In genomic region chr19:3906795-3907786, GRCm38 (mm10) we compare ENCODE assay signal across 8 mouse cellular contexts. TPM values are rescaled to one million over a fixed set of nuclear protein-coding genes. Genes with fewer than 3 reads are reported as not detected.
DNase-seq lines count a peak whose midpoint lies in the region; ATAC-seq lines count a peak whose summit lies in the region.

Gene Tcirg1, minus strand, starts transcription at chr19:3907133.

- H3K27me3 ChIP-seq in embryonic facial prominence, embryonic 15.5 days = no peaks in the 10 kb centered on the region
- no peaks in the 10 kb centered on the region for H3K27me3 ChIP-seq in heart, embryonic 11.5 days (ENCODE audit: control insufficient read depth, insufficient read depth, low read length)
- H3K27me3 ChIP-seq in kidney, embryonic 15.5 days = no peaks in the 10 kb centered on the region
- no peaks in the 10 kb centered on the region for H3K27me3 ChIP-seq in liver, embryonic 12.5 days (replicated peaks)
- no peaks in the 10 kb centered on the region for H3K27me3 ChIP-seq in stomach, embryonic 15.5 days (replicated peaks)

- H3K4me1 ChIP-seq in embryonic facial prominence, embryonic 15.5 days = peaks cover 55% of the 10 kb centered on the region
- H3K4me1 ChIP-seq in heart, embryonic 11.5 days (ENCODE audit: control insufficient read depth, insufficient read depth, low read length) = peaks cover 30% of the 10 kb centered on the region
- peaks cover 69% of the 10 kb centered on the region for H3K4me1 ChIP-seq in kidney, embryonic 15.5 days
- peaks cover 70% of the 10 kb centered on the region for H3K4me1 ChIP-seq in liver, embryonic 12.5 days
- H3K4me1 ChIP-seq in stomach, embryonic 15.5 days = peaks cover 40% of the 10 kb centered on the region

- 3% methylated on average over 36 of the region's 36 CpGs for WGBS in embryonic facial prominence, embryonic 15.5 days
- WGBS in heart, embryonic 11.5 days (ENCODE audit: insufficient replicate concordance) = 4% methylated on average over 36 of the region's 36 CpGs
- WGBS in kidney, embryonic 15.5 days = 4% methylated on average over 36 of the region's 36 CpGs
- 3% methylated on average over 36 of the region's 36 CpGs for WGBS in liver, embryonic 12.5 days (ENCODE audit: insufficient replicate concordance)
- 3% methylated on average over 36 of the region's 36 CpGs for WGBS in stomach, embryonic 15.5 days

- H3K9me3 ChIP-seq in embryonic facial prominence, embryonic 15.5 days (replicated peaks) = no peaks in the 10 kb centered on the region
- no peaks in the 10 kb centered on the region for H3K9me3 ChIP-seq in heart, embryonic 11.5 days (replicated peaks; ENCODE audit: control insufficient read depth, low read length)
- H3K9me3 ChIP-seq in kidney, embryonic 15.5 days (replicated peaks) = no peaks in the 10 kb centered on the region
- no peaks in the 10 kb centered on the region for H3K9me3 ChIP-seq in liver, embryonic 12.5 days (replicated peaks)
- no peaks in the 10 kb centered on the region for H3K9me3 ChIP-seq in stomach, embryonic 15.5 days

- H3K9ac ChIP-seq in embryonic facial prominence, embryonic 15.5 days = peak within 1 kb of the TSS; percentile 58
- H3K9ac ChIP-seq in heart, embryonic 11.5 days (ENCODE audit: low read depth, low read length) = peak within 1 kb of the TSS; percentile 72
- H3K9ac ChIP-seq in kidney, embryonic 15.5 days = peak within 1 kb of the TSS; percentile 69
- H3K9ac ChIP-seq in liver, embryonic 12.5 days = peak within 1 kb of the TSS; percentile 78
- peak within 1 kb of the TSS; percentile 68 for H3K9ac ChIP-seq in stomach, embryonic 15.5 days

- H3K4me3 ChIP-seq in embryonic facial prominence, embryonic 15.5 days (replicated peaks) = peak within 1 kb of the TSS; percentile 73
- H3K4me3 ChIP-seq in heart, embryonic 11.5 days (ENCODE audit: low read depth, low read length) = peak within 1 kb of the TSS; percentile 60
- H3K4me3 ChIP-seq in kidney, embryonic 15.5 days (replicated peaks) = peak within 1 kb of the TSS; percentile 67
- H3K4me3 ChIP-seq in liver, embryonic 12.5 days = peak within 1 kb of the TSS; percentile 69
- H3K4me3 ChIP-seq in stomach, embryonic 15.5 days (replicated peaks) = peak within 1 kb of the TSS; percentile 78

- peak; percentile 83 for DNase-seq in 416B (ENCODE audit: low read depth)
- peak; percentile 93 for DNase-seq in adrenal gland, adult 2 months
- DNase-seq in naive thymus-derived CD4-positive, alpha-beta T cell, adult 2 months (ENCODE audit: low read depth) = peak; percentile 79

- peak within 1 kb of the TSS; percentile 72 for H3K27ac ChIP-seq in embryonic facial prominence, embryonic 15.5 days (replicated peaks)
- peak within 1 kb of the TSS; percentile 80 for H3K27ac ChIP-seq in heart, embryonic 11.5 days (ENCODE audit: low read depth, low read length)
- H3K27ac ChIP-seq in kidney, embryonic 15.5 days = peak within 1 kb of the TSS; percentile 90
- H3K27ac ChIP-seq in liver, embryonic 12.5 days = peak within 1 kb of the TSS; percentile 79
- peak within 1 kb of the TSS; percentile 84 for H3K27ac ChIP-seq in stomach, embryonic 15.5 days

- peaks cover 48% of the 10 kb centered on the region for H3K36me3 ChIP-seq in embryonic facial prominence, embryonic 15.5 days
- H3K36me3 ChIP-seq in heart, embryonic 11.5 days (ENCODE audit: control insufficient read depth, insufficient read depth, low read length) = 0 out of 2 replicates have a peak, but pooled peaks cover 5% of the 10 kb centered on the region
- peaks cover 56% of the 10 kb centered on the region for H3K36me3 ChIP-seq in kidney, embryonic 15.5 days
- H3K36me3 ChIP-seq in liver, embryonic 12.5 days = peaks cover 57% of the 10 kb centered on the region
- peaks cover 28% of the 10 kb centered on the region for H3K36me3 ChIP-seq in stomach, embryonic 15.5 days

- H3K4me2 ChIP-seq in embryonic facial prominence, embryonic 15.5 days (replicated peaks) = peak within 1 kb of the TSS; percentile 75
- H3K4me2 ChIP-seq in heart, embryonic 11.5 days = peak within 1 kb of the TSS; percentile 90
- H3K4me2 ChIP-seq in kidney, embryonic 15.5 days = peak within 1 kb of the TSS; percentile 87
- H3K4me2 ChIP-seq in liver, embryonic 12.5 days = peak within 1 kb of the TSS; percentile 95
- H3K4me2 ChIP-seq in stomach, embryonic 15.5 days = peak within 1 kb of the TSS; percentile 90

- peak; percentile 89 for ATAC-seq in embryonic facial prominence, embryonic 15.5 days (ENCODE audit: insufficient number of reproducible peaks, low FRiP score, low TSS enrichment, low read depth)
- ATAC-seq in heart, embryonic 11.5 days (replicated peaks; ENCODE audit: insufficient number of reproducible peaks, low FRiP score, low TSS enrichment) = peak; percentile 81
- ATAC-seq in kidney, embryonic 15.5 days (replicated peaks; ENCODE audit: low FRiP score) = peak; percentile 88
- peak; percentile 88 for ATAC-seq in liver, embryonic 12.5 days
- peak; percentile 88 for ATAC-seq in stomach, embryonic 15.5 days (ENCODE audit: insufficient read depth, low FRiP score, low read depth)

RNA-seq across cellular contexts. Expression of gene Tcirg1, which starts in this region (rescaled TPM):
- 10 to 100 TPM; 63.5 to 84.6 TPM for total RNA-seq in adrenal gland, adult 2 months (2021)
- polyA plus RNA-seq in adrenal gland, adult 2 months (2012; rRNA removed) = 181 and 204 TPM in 2 replicates
- 57.5 and 64.3 TPM in 2 replicates for polyA plus RNA-seq in embryonic facial prominence, embryonic 15.5 days (2015; fragmentation: Nextera tagmentation; extraction: Ambion mirVana)
- 16.2 and 18.7 TPM in 2 replicates for polyA plus RNA-seq in heart, embryonic 11.5 days (2014; fragmentation: Nextera tagmentation; extraction: Ambion mirVana)
- polyA plus RNA-seq in kidney, embryonic 15.5 days (2015; fragmentation: Nextera tagmentation; extraction: Ambion mirVana) = 43.9 and 54.6 TPM in 2 replicates
- polyA plus RNA-seq in liver, embryonic 12.5 days (2016; fragmentation: Nextera tagmentation; extraction: Ambion mirVana) = 24.7 and 26.1 TPM in 2 replicates
- 34.7 and 42.6 TPM in 2 replicates for polyA plus RNA-seq in stomach, embryonic 15.5 days (2015; fragmentation: Nextera tagmentation; extraction: Ambion mirVana)

Comparison
In these comparisons a context has a peak if more than half of its experiments do, and no peak if none do; other contexts are left out.
1. Peak in every context shown above with its lines: DNase-seq, ATAC-seq, H3K4me3 ChIP-seq and H3K27ac ChIP-seq.